Mouse (Mus musculus) skeletal muscle tissue, adult 2 months (tissue): ENCODE measurements at regions not wholly inside any gene's neighbourhood (a gene's known extent, or its start where the extent isn't known, plus 50 kb on each side); places are given as distances from the start of the nearest gene placed in this dataset.

Experiments used
- DNase-seq: peaks from one replicate; pipeline ENCODE4 v3.0.0-alpha.2; 2012; ENCODE audit warnings: low read depth, low spot score

GRCm38 (mm10) chr16:62981821-62982220, 127.7 kb downstream of the Pros1 start:
- no peak for DNase-seq

- no peak for DNase-seq
These were observed 128.5 kb downstream of the Pros1 start for GRCm38 (mm10) chr16:62982558-62982957.

- no peak for DNase-seq
These were observed 141.4 kb downstream of the Pros1 start for GRCm38 (mm10) chr16:62995555-62995954.

GRCm38 (mm10) chr16:63011151-63011734, 157.1 kb downstream of the Pros1 start:
- DNase-seq: no peak

- no peak for DNase-seq
These were observed 160.3 kb downstream of the Pros1 start for GRCm38 (mm10) chr16:63014453-63014852.

GRCm38 (mm10) chr16:63016144-63016543, 162.0 kb downstream of the Pros1 start:
- DNase-seq: no peak

- DNase-seq: no peak
These were observed 162.6 kb downstream of the Pros1 start for GRCm38 (mm10) chr16:63016658-63017057.

GRCm38 (mm10) chr16:63030399-63030798, 176.3 kb downstream of the Pros1 start:
- no peak for DNase-seq

GRCm38 (mm10) chr16:63031035-63031434, 176.9 kb downstream of the Pros1 start:
- DNase-seq: no peak

GRCm38 (mm10) chr16:63031802-63032201, 177.7 kb downstream of the Pros1 start:
- peak; percentile 3 for DNase-seq

- DNase-seq: no peak
These were observed 195.0 kb downstream of the Pros1 start for GRCm38 (mm10) chr16:63049100-63049499.

- DNase-seq: no peak
These were observed 208.8 kb downstream of the Pros1 start for GRCm38 (mm10) chr16:63062883-63063282.

- DNase-seq: no peak
These were observed 215.9 kb downstream of the Pros1 start for GRCm38 (mm10) chr16:63069987-63070386.

- DNase-seq: no peak
These were observed 221.7 kb downstream of the Pros1 start for GRCm38 (mm10) chr16:63075814-63076213.

GRCm38 (mm10) chr16:63081383-63081782, 227.3 kb downstream of the Pros1 start:
- no peak for DNase-seq

- DNase-seq: no peak
These were observed 229.1 kb downstream of the Pros1 start for GRCm38 (mm10) chr16:63083256-63083655.

GRCm38 (mm10) chr16:63084021-63084756, 230.1 kb downstream of the Pros1 start:
- DNase-seq: no peak

- no peak for DNase-seq
These were observed 232.1 kb downstream of the Pros1 start for GRCm38 (mm10) chr16:63086086-63086796.

GRCm38 (mm10) chr16:63091471-63092300, 237.6 kb downstream of the Pros1 start:
- DNase-seq: no peak

GRCm38 (mm10) chr16:63094126-63094840, 240.2 kb downstream of the Pros1 start:
- DNase-seq: no peak

GRCm38 (mm10) chr16:63102362-63102761, 248.3 kb downstream of the Pros1 start:
- DNase-seq: no peak
